Mouse (Mus musculus) C2C12 (cell line): Measurements from ENCODE around the gene Tmco4.

Experiments
- CEBPB ChIP-seq: IDR thresholded peaks from one replicate; pipeline ENCODE4 v1.6.1; 2011; ENCODE audit warnings: low read depth, mild to moderate bottlenecking, control low read depth, moderate library complexity
- CTCF ChIP-seq: IDR thresholded peaks from one replicate; pipeline ENCODE4 v1.5.1; 2011; ENCODE audit not compliant: control insufficient read depth, insufficient read depth, insufficient read length
- MAX ChIP-seq: IDR thresholded peaks from one replicate; pipeline ENCODE4 v1.6.1; 2011; ENCODE audit warnings: mild to moderate bottlenecking, control low read depth

DNA sequence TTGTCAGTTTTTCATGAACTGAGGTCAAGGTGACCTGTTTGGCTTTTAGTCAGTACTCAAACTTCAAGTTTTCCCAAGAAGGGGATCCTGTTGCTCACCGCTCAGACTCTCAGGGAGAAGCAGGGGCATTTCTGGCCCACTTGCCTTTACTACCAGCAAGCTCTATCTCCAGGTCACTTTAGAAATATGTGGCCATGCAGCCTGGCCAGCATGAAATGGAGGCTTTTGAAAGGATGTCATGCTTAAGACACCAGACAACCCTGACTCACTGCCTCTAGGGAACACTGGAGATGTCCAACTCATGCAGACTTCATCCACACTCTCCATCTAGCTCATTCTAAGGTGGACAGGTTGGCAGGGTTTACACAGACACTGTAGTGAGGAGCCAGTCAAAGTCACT is 132.8 kb downstream of the Tmco4 start:
- no peak for TF ChIP-seq CEBPB
- TF ChIP-seq CTCF, result no peak
- no peak for TF ChIP-seq MAX
